Mouse (Mus musculus) midbrain, embryonic 12.5 days (tissue): ENCODE data around the gene Lmod3. TPM values are rescaled to one million over a fixed set of nuclear protein-coding genes. Genes with fewer than 3 reads are reported as not detected.

ENCODE experiments used
- ATAC-seq: fragments of 200-750 bp; cut with Nextera tagmentation; 2 replicates; pipeline ENCODE4 v1.8.0; 2017; ENCODE audit warnings: low read depth, moderate TSS enrichment, moderate library complexity; ENCODE audit not compliant: low FRiP score
- H3K27ac ChIP-seq: fragments of 300-500 bp; sonication (generic); replicated peaks from 2 replicates; pipeline ENCODE4 v1.5.1; 2016; ENCODE audit warnings: mild to moderate bottlenecking
- H3K27me3 ChIP-seq: fragments of 300-500 bp; sonication (generic); 2 replicates; pipeline ENCODE4 v1.6.1; 2016; ENCODE audit warnings: mild to moderate bottlenecking
- H3K36me3 ChIP-seq: fragments of 300-500 bp; sonication (generic); 2 replicates; pipeline ENCODE4 v1.6.1; 2016
- H3K4me1 ChIP-seq: fragments of 300-500 bp; sonication (generic); 2 replicates; pipeline ENCODE4 v1.6.1; 2016
- H3K4me2 ChIP-seq: fragments of 300-500 bp; sonication (generic); replicated peaks from 2 replicates; pipeline ENCODE4 v1.6.1; 2016; ENCODE audit warnings: mild to moderate bottlenecking, moderate library complexity
- H3K4me3 ChIP-seq: fragments of 300-500 bp; sonication (generic); 2 replicates; pipeline ENCODE4 v1.5.1; 2016; ENCODE audit warnings: mild to moderate bottlenecking
- H3K9ac ChIP-seq: fragments of 300-500 bp; sonication (generic); replicated peaks from 2 replicates; pipeline ENCODE4 v1.6.1; 2016; ENCODE audit warnings: mild to moderate bottlenecking, moderate library complexity
- H3K9me3 ChIP-seq: fragments of 300-500 bp; sonication (generic); 2 replicates; pipeline ENCODE4 v1.6.1; 2016; ENCODE audit warnings: mild to moderate bottlenecking
- WGBS: fragments of 180-500 bp; shearing (Covaris S2); methylation state at CpG from one replicate; pipeline ENCODE4 v1.1.7; 2016; 5-methylcytosine and 5-hydroxymethylcytosine counted together
- polyA plus RNA-seq: library from polyadenylated mRNA; unstranded; fragments of >200 nt; fragmentation: Nextera tagmentation; extraction: Ambion mirVana; gene quantifications from 2 replicates; pipeline ENCODE4 v1.2.1, GENCODE M21; 2016

The Lmod3 gene
- polyA plus RNA-seq: not detected in 2 replicates

- no peaks in the 10 kb centered on the region for H3K9me3 ChIP-seq
- H3K36me3 ChIP-seq: no peaks in the 10 kb centered on the region
- no peaks in the 10 kb centered on the region for H3K4me1 ChIP-seq
- no peak within 1 kb of the TSS for H3K4me2 ChIP-seq
- H3K9ac ChIP-seq: no peak within 1 kb of the TSS
- H3K27me3 ChIP-seq: no peaks in the 10 kb centered on the region; the same call in 1 of the 2 replicates
- H3K27ac ChIP-seq: no peak within 1 kb of the TSS
- WGBS: 26% methylated on average over 9 of the region's 9 CpGs
- no peak within 1 kb of the TSS for H3K4me3 ChIP-seq
- ATAC-seq: no peak
Observed at GRCm38 (mm10) chr6:97252711-97253221, at the start of gene Lmod3. Lmod3 (minus strand) TSS chr6:97252759.

- Histone ChIP-seq H3K4me3 (no peak overlapping the region), H3K36me3 (peaks cover 57% of the 10 kb centered on the region), H3K4me1 (no peaks in the 10 kb centered on the region), H3K9me3 (no peaks in the 10 kb centered on the region), H3K27me3 (no peaks in the 10 kb centered on the region), H3K4me2 (no peak overlapping the region), H3K27ac (no peak overlapping the region), H3K9ac (no peak overlapping the region)
- ATAC-seq: no peak
- WGBS: 83% methylated on average over 7 of the region's 7 CpGs
Observed at GRCm38 (mm10) chr6:97302303-97302702, 49.7 kb upstream of the Lmod3 start.

- Histone ChIP-seq H3K9me3 (no peaks in the 10 kb centered on the region), H3K27me3 (no peaks in the 10 kb centered on the region), H3K4me3 (no peak overlapping the region), H3K4me1 (no peaks in the 10 kb centered on the region), H3K36me3 (peaks cover 64% of the 10 kb centered on the region), H3K9ac (no peak overlapping the region), H3K27ac (no peak overlapping the region), H3K4me2 (no peak overlapping the region)
- 87% methylated on average over 6 of the region's 6 CpGs for WGBS
- no peak for ATAC-seq
Observed at GRCm38 (mm10) chr6:97300659-97301058, 48.1 kb upstream of the Lmod3 start.

GRCm38 (mm10) chr6:97300180-97300579 is 47.6 kb upstream of the Lmod3 start:
- H3K9ac ChIP-seq: no peak overlapping the region
- no peaks in the 10 kb centered on the region for H3K9me3 ChIP-seq
- no peaks in the 10 kb centered on the region for H3K27me3 ChIP-seq
- no peak overlapping the region for H3K27ac ChIP-seq
- 93% methylated on average over 6 of the region's 6 CpGs for WGBS
- no peaks in the 10 kb centered on the region for H3K4me1 ChIP-seq
- H3K4me3 ChIP-seq: no peak overlapping the region
- H3K4me2 ChIP-seq: no peak overlapping the region
- peaks cover 64% of the 10 kb centered on the region for H3K36me3 ChIP-seq
- ATAC-seq: no peak

GRCm38 (mm10) chr6:97297151-97297550 is 44.6 kb upstream of the Lmod3 start:
- H3K4me3 ChIP-seq: no peak overlapping the region
- H3K9me3 ChIP-seq: no peaks in the 10 kb centered on the region
- H3K4me2 ChIP-seq: no peak overlapping the region
- H3K27ac ChIP-seq: no peak overlapping the region
- peaks cover 74% of the 10 kb centered on the region for H3K36me3 ChIP-seq
- ATAC-seq: no peak
- H3K9ac ChIP-seq: no peak overlapping the region
- H3K4me1 ChIP-seq: no peaks in the 10 kb centered on the region
- 95% methylated on average over 3 of the region's 3 CpGs for WGBS
- H3K27me3 ChIP-seq: no peaks in the 10 kb centered on the region

- 96% methylated on average over 21 of the region's 21 CpGs for WGBS
- no peak for ATAC-seq
- no peaks in the 10 kb centered on the region for H3K27me3 ChIP-seq
Observed at GRCm38 (mm10) chr6:97295866-97296527, 43.4 kb upstream of the Lmod3 start.

GRCm38 (mm10) chr6:97295416-97295815 is 42.9 kb upstream of the Lmod3 start:
- Histone ChIP-seq H3K36me3 (peaks cover 83% of the 10 kb centered on the region), H3K27ac (no peak overlapping the region), H3K9me3 (no peaks in the 10 kb centered on the region), H3K4me2 (no peak overlapping the region), H3K4me1 (peaks cover 9% of the 10 kb centered on the region; the same call in 1 of the 2 replicates), H3K9ac (no peak overlapping the region), H3K4me3 (no peak overlapping the region), H3K27me3 (no peaks in the 10 kb centered on the region)
- ATAC-seq: no peak
- WGBS: 92% methylated on average over 9 of the region's 9 CpGs

More at GRCm38 (mm10) chr6:97295866-97296527, 43.4 kb upstream of the Lmod3 start:
- H3K4me2 ChIP-seq: no peak overlapping the region
- peaks cover 83% of the 10 kb centered on the region for H3K36me3 ChIP-seq
- H3K4me1 ChIP-seq: peaks cover 7% of the 10 kb centered on the region; the same call in 1 of the 2 replicates
- H3K27ac ChIP-seq: no peak overlapping the region
- no peak overlapping the region for H3K4me3 ChIP-seq
- H3K9ac ChIP-seq: no peak overlapping the region
- no peaks in the 10 kb centered on the region for H3K9me3 ChIP-seq

- H3K4me1 ChIP-seq: peaks cover 9% of the 10 kb centered on the region; the same call in 1 of the 2 replicates
- H3K9ac ChIP-seq: no peak overlapping the region
- no peak overlapping the region for H3K27ac ChIP-seq
- no peaks in the 10 kb centered on the region for H3K27me3 ChIP-seq
- no peak for ATAC-seq
- H3K9me3 ChIP-seq: no peaks in the 10 kb centered on the region
- H3K36me3 ChIP-seq: peaks cover 72% of the 10 kb centered on the region
- 91% methylated on average over 12 of the region's 12 CpGs for WGBS
- H3K4me3 ChIP-seq: no peak overlapping the region
- H3K4me2 ChIP-seq: no peak overlapping the region
Observed at GRCm38 (mm10) chr6:97293667-97294569, 41.4 kb upstream of the Lmod3 start.

- Histone ChIP-seq H3K4me1 (peaks cover 9% of the 10 kb centered on the region; the same call in 1 of the 2 replicates), H3K4me2 (no peak overlapping the region), H3K9ac (no peak overlapping the region), H3K27me3 (no peaks in the 10 kb centered on the region), H3K4me3 (no peak overlapping the region), H3K27ac (no peak overlapping the region), H3K36me3 (peaks cover 69% of the 10 kb centered on the region), H3K9me3 (no peaks in the 10 kb centered on the region)
- ATAC-seq: no peak
- WGBS: 81% methylated on average over 5 of the region's 5 CpGs
Observed at GRCm38 (mm10) chr6:97292894-97293293, 40.3 kb upstream of the Lmod3 start.

- H3K4me1 ChIP-seq: peaks cover 9% of the 10 kb centered on the region; the same call in 1 of the 2 replicates
- H3K4me2 ChIP-seq: no peak overlapping the region
- no peak for ATAC-seq
- H3K9me3 ChIP-seq: no peaks in the 10 kb centered on the region
- no peak overlapping the region for H3K9ac ChIP-seq
- peaks cover 69% of the 10 kb centered on the region for H3K36me3 ChIP-seq
- no peak overlapping the region for H3K27ac ChIP-seq
- H3K27me3 ChIP-seq: no peaks in the 10 kb centered on the region
- 93% methylated on average over 3 of the region's 3 CpGs for WGBS
- no peak overlapping the region for H3K4me3 ChIP-seq
Observed at GRCm38 (mm10) chr6:97292096-97292495, 39.5 kb upstream of the Lmod3 start.

- H3K4me2 ChIP-seq: no peak overlapping the region
- no peak overlapping the region for H3K27ac ChIP-seq
- ATAC-seq: no peak
- H3K9me3 ChIP-seq: no peaks in the 10 kb centered on the region
- peaks cover 9% of the 10 kb centered on the region; the same call in 1 of the 2 replicates for H3K4me1 ChIP-seq
- H3K4me3 ChIP-seq: no peak overlapping the region
- WGBS: 75% methylated on average over 21 of the region's 21 CpGs
- no peak overlapping the region for H3K9ac ChIP-seq
- no peaks in the 10 kb centered on the region for H3K27me3 ChIP-seq
- H3K36me3 ChIP-seq: peaks cover 63% of the 10 kb centered on the region
Observed at GRCm38 (mm10) chr6:97291159-97291908, 38.8 kb upstream of the Lmod3 start.
